Mouse (Mus musculus) hindbrain, postnatal 0 days (tissue): Measurements from ENCODE around the gene Slc25a36. TPM values are rescaled to one million over a fixed set of nuclear protein-coding genes. Genes with fewer than 3 reads are reported as not detected.

Source experiments
- ATAC-seq: fragments of 200-750 bp; cut with Nextera tagmentation; 2 replicates; pipeline ENCODE4 v1.8.0; 2017; ENCODE audit warnings: mild to moderate bottlenecking, moderate TSS enrichment, moderate library complexity
- DNase-seq: peaks from one replicate; pipeline ENCODE4 v3.0.0-alpha.2; 2015; ENCODE audit warnings: low spot score
- H3K27ac ChIP-seq: fragments of 300-500 bp; sonication (generic); 2 replicates; pipeline ENCODE4 v1.5.1; 2014; ENCODE audit warnings: mild to moderate bottlenecking
- H3K27me3 ChIP-seq: fragments of 300-500 bp; sonication (generic); 2 replicates; pipeline ENCODE4 v1.6.1; 2014; ENCODE audit warnings: low read length, mixed read lengths; ENCODE audit not compliant: insufficient read depth
- H3K36me3 ChIP-seq: fragments of 300-500 bp; sonication (generic); 2 replicates; pipeline ENCODE4 v1.6.1; 2014; ENCODE audit warnings: low read length, mixed read lengths; ENCODE audit not compliant: insufficient read depth
- H3K4me1 ChIP-seq: fragments of 300-500 bp; sonication (generic); 2 replicates; pipeline ENCODE4 v1.6.1; 2014; ENCODE audit warnings: antibody characterized with exemption, low read length, mixed read lengths; ENCODE audit not compliant: insufficient read depth
- H3K4me2 ChIP-seq: fragments of 300-500 bp; sonication (generic); 2 replicates; pipeline ENCODE4 v1.6.1; 2014; ENCODE audit warnings: low read depth, mild to moderate bottlenecking, low read length, moderate library complexity, mixed read lengths
- H3K4me3 ChIP-seq: fragments of 300-500 bp; sonication (generic); 2 replicates; pipeline ENCODE4 v1.5.1; 2014; ENCODE audit warnings: low read length
- H3K9ac ChIP-seq: fragments of 300-500 bp; sonication (generic); replicated peaks from 2 replicates; pipeline ENCODE4 v1.6.1; 2014; ENCODE audit warnings: mild to moderate bottlenecking, low read length, moderate library complexity, mixed read lengths
- H3K9me3 ChIP-seq: fragments of 300-500 bp; sonication (generic); 2 replicates; pipeline ENCODE4 v1.6.1; 2016; ENCODE audit warnings: low read length, mixed read lengths
- CTCF ChIP-seq: IDR thresholded peaks from 2 replicates; pipeline ENCODE4 v1.5.1; 2016; ENCODE audit warnings: antibody characterized with exemption, control low read depth, low read depth
- WGBS: fragments of 180-500 bp; shearing (Covaris S2); extraction: QIAGEN DNeasy Blood & Tissue Kit; methylation state at CpG from one replicate; pipeline ENCODE4 v1.1.7; 2014; 5-methylcytosine and 5-hydroxymethylcytosine counted together
- polyA plus RNA-seq: library from polyadenylated mRNA; unstranded; fragments of >200 nt; fragmentation: Nextera tagmentation; extraction: Ambion mirVana; gene quantifications from 2 replicates; pipeline ENCODE4 v1.2.1, GENCODE M21; 2015
- total RNA-seq: library from RNA; depleted of rRNA; stranded (reverse); fragments of >200 nt; gene quantifications from 2 replicates; pipeline ENCODE4 v1.2.3, GENCODE M21; 2014; rRNA removed

Slc25a36 gene
- total RNA-seq (97.3 and 97.4 TPM in 2 replicates), polyA plus RNA-seq (68.8 and 74.9 TPM in 2 replicates)

- TF ChIP-seq CTCF, result no peak; the same call in 1 of the 2 replicates
- H3K4me3 ChIP-seq, result peak within 1 kb of the TSS; percentile 90
- peak; percentile 99 for DNase-seq
- under 1% methylated on average over 76 of the region's 91 CpGs for WGBS
- peak within 1 kb of the TSS; percentile 75 for H3K4me2 ChIP-seq
- H3K9me3 ChIP-seq, result no peaks in the 10 kb centered on the region
- no peaks in the 10 kb centered on the region for H3K27me3 ChIP-seq
- H3K36me3 ChIP-seq, result no peaks in the 10 kb centered on the region
- H3K9ac ChIP-seq, result peak within 1 kb of the TSS; percentile 78
- peak within 1 kb of the TSS; percentile 93 for H3K27ac ChIP-seq
- peaks cover 9% of the 10 kb centered on the region; the same call in 1 of the 2 replicates for H3K4me1 ChIP-seq
- peak; percentile 99 for ATAC-seq
These were observed at the start of gene Slc25a36 for GRCm38 (mm10) chr9:97110571-97111390. Gene Slc25a36 (minus strand): TSS chr9:97111157.

- no peak for TF ChIP-seq CTCF
- no peak overlapping the region for H3K27ac ChIP-seq
- H3K9ac ChIP-seq, result no peak overlapping the region
- no peaks in the 10 kb centered on the region for H3K27me3 ChIP-seq
- H3K4me3 ChIP-seq, result no peak overlapping the region
- H3K9me3 ChIP-seq, result no peaks in the 10 kb centered on the region
- no peak for ATAC-seq
- 49% methylated on average over 3 of the region's 3 CpGs for WGBS
- no peak overlapping the region for H3K4me2 ChIP-seq
- H3K4me1 ChIP-seq, result no peaks in the 10 kb centered on the region
- no peaks in the 10 kb centered on the region for H3K36me3 ChIP-seq
- DNase-seq, result no peak
These were observed 47.5 kb upstream of the Slc25a36 start for GRCm38 (mm10) chr9:97158412-97158811.

- TF ChIP-seq CTCF, result no peak
- Histone ChIP-seq H3K36me3 (no peaks in the 10 kb centered on the region), H3K4me1 (no peaks in the 10 kb centered on the region), H3K9ac (no peak overlapping the region), H3K4me3 (no peak overlapping the region), H3K27me3 (no peaks in the 10 kb centered on the region), H3K4me2 (no peak overlapping the region), H3K9me3 (no peaks in the 10 kb centered on the region), H3K27ac (no peak overlapping the region)
- ATAC-seq (no peak), DNase-seq (no peak)
- WGBS, result 81% methylated on average over 3 of the region's 3 CpGs
These were observed 45.0 kb upstream of the Slc25a36 start for GRCm38 (mm10) chr9:97155981-97156380.

DNA sequence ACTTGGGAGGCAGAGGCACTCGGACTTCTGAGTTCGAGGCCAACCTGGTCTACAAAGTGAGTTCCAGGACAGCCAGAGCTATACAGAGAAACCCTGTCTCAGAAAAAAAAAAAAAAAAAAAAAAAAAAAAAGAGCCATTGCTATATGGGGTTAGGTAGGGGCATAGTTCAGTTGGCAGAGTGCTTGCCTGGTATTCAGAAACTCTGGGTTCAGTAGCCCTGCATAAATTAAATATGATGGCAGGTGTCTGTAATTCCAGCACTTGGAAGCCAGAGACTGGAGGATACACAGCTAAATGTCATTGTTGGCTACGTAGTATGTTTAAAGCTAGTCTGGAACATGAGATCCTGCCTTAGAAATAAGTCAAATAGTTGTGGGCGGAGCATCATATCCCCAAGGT lies 44.0 kb upstream of the Slc25a36 start:
- DNase-seq (no peak), ATAC-seq (no peak)
- Histone ChIP-seq H3K9ac (no peak overlapping the region), H3K4me3 (no peak overlapping the region), H3K36me3 (no peaks in the 10 kb centered on the region), H3K9me3 (no peaks in the 10 kb centered on the region), H3K27ac (no peak overlapping the region), H3K4me2 (no peak overlapping the region), H3K4me1 (no peaks in the 10 kb centered on the region), H3K27me3 (no peaks in the 10 kb centered on the region)
- WGBS, result 93% methylated on average over 4 of the region's 4 CpGs
- no peak for TF ChIP-seq CTCF

- Histone ChIP-seq H3K27ac (no peak overlapping the region), H3K9ac (no peak overlapping the region), H3K9me3 (no peaks in the 10 kb centered on the region), H3K36me3 (no peaks in the 10 kb centered on the region), H3K27me3 (no peaks in the 10 kb centered on the region), H3K4me2 (no peak overlapping the region), H3K4me3 (no peak overlapping the region), H3K4me1 (no peaks in the 10 kb centered on the region)
- WGBS, result 81% methylated on average over 3 of the region's 3 CpGs
- TF ChIP-seq CTCF, result no peak
- DNase-seq (no peak), ATAC-seq (no peak)
These were observed 42.0 kb upstream of the Slc25a36 start for GRCm38 (mm10) chr9:97153006-97153405.

DNA sequence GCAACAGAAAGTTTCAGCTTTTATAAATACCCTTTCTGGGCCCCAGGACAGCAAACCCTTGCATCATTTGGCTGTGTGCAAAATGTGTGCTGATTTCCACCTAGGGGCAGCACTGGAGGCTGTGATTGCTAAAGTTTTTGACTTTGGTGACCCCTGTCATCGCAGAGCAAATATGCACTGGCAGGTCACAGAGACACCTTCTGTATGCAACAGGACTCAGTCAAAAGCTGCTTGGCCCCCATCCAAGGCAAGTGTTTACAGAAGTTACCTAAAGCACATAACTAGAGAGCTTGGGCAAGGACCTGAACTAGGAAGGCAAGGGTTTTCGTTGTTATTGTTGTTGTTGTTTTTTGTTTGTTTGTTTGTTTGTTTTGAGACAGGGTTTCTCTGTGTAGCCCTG lies 36.3 kb upstream of the Slc25a36 start:
- TF ChIP-seq CTCF, result no peak
- no peaks in the 10 kb centered on the region for H3K27me3 ChIP-seq
- H3K9ac ChIP-seq, result no peak overlapping the region
- no peak overlapping the region for H3K4me3 ChIP-seq
- no peak overlapping the region for H3K27ac ChIP-seq
- no peak overlapping the region for H3K4me2 ChIP-seq
- no peaks in the 10 kb centered on the region for H3K9me3 ChIP-seq
- H3K36me3 ChIP-seq, result no peaks in the 10 kb centered on the region
- ATAC-seq (no peak), DNase-seq (no peak)
- WGBS, result 92% methylated on average over 2 of the region's 2 CpGs
- no peaks in the 10 kb centered on the region for H3K4me1 ChIP-seq

DNA sequence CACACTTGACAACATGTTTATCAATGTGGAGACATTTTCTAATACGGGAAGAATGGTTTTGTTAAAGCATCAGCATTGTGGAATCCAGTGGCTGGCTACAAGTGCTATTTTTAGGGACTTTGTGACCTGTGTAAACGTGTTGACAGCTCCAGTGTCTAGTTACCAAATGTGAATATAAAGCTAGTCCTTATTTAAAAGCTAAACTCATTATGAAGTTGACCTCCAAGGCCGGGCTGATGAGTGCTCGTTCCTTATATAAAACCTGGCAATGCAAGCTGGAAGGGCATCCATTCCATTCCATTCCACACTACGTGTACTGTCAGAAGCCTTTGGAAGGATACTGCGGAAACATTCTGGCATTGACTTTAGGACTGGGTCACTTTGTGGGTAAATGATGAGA lies 34.4 kb upstream of the Slc25a36 start:
- Histone ChIP-seq H3K36me3 (no peaks in the 10 kb centered on the region), H3K4me2 (no peak overlapping the region), H3K27ac (no peak overlapping the region), H3K27me3 (no peaks in the 10 kb centered on the region), H3K9ac (no peak overlapping the region), H3K9me3 (no peaks in the 10 kb centered on the region), H3K4me3 (no peak overlapping the region), H3K4me1 (no peaks in the 10 kb centered on the region)
- DNase-seq (no peak), ATAC-seq (no peak)
- 83% methylated on average over 6 of the region's 6 CpGs for WGBS
- no peak for TF ChIP-seq CTCF
